ENCODE assay signal across 9 mouse cellular contexts in the genomic region with DNA sequence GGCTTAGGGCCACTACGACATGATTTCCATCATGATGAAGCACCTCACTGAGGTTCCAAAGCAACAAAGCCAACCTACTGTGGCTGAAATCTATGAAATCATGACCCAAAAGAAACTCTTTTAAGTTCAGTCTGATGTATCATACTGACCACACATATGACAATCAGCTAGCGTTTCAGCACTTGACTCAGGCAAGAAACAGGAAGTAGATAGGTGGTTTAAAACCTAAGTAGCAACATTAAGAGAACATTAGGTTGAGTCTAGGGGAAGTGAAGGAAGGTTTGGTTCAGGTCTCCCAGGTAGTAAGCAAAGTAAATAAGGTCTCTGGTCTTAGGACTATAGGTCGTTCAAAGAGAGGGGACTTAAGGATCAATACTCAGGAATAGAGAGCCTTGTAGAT. TPM values are rescaled to one million over a fixed set of nuclear protein-coding genes. Genes with fewer than 3 reads are reported as not detected.
A peak's percentile ranks its signal among the peaks of the same experiment; 100 is the strongest.
DNase-seq lines count a peak whose midpoint lies in the region; ATAC-seq and TF ChIP-seq lines count a peak whose summit lies in the region.
"Had no signal": no experiment of that assay in that cellular context is flagged by ENCODE, and none has a peak within 500 bp of the region (broad histone marks: within the 10 kb centered on the region; RNA-seq: fewer than 3 reads in every experiment).

No protein-coding gene starts in this region.

- H3K27me3 ChIP-seq in cerebellum, adult 2 months (ENCODE audit: control insufficient read depth, insufficient read depth, low read length) = no peaks in the 10 kb centered on the region
- no peaks in the 10 kb centered on the region for H3K27me3 ChIP-seq in testis, adult 2 months (ENCODE audit: control insufficient read depth, insufficient read depth, low read length)
- H3K27me3 ChIP-seq in liver, embryonic 15.5 days = no peaks in the 10 kb centered on the region
- H3K27me3 ChIP-seq in stomach, postnatal 0 days (ENCODE audit: control insufficient read depth, insufficient read depth, low read length) = no peaks in the 10 kb centered on the region

- peak overlapping the region; percentile 94 for H3K9ac ChIP-seq in liver, embryonic 15.5 days
- H3K9ac ChIP-seq in stomach, postnatal 0 days (ENCODE audit: low read length) = no peak overlapping the region

- WGBS in cerebellum, adult 2 months = 67% methylated on average over 3 of the region's 3 CpGs
- 33% methylated on average over 3 of the region's 3 CpGs for WGBS in liver, embryonic 15.5 days (ENCODE audit: insufficient replicate concordance)
- WGBS in stomach, postnatal 0 days = 60% methylated on average over 3 of the region's 3 CpGs

- TF ChIP-seq POLR2A in cerebellum, adult 2 months (IDR thresholded peaks at IDR 0.05; ENCODE audit: borderline replicate concordance, insufficient read depth, low read length) = no peak
- TF ChIP-seq POLR2A in testis, adult 2 months (IDR thresholded peaks at IDR 0.05; ENCODE audit: control insufficient read depth, low read depth, low read length) = no peak

- TF ChIP-seq EP300 in stomach, postnatal 0 days (optimal IDR thresholded peaks at IDR 0.05) = no peak

- H3K4me3 ChIP-seq in cerebellum, adult 2 months (replicated peaks; ENCODE audit: insufficient read depth, low read depth, low read length) = peak overlapping the region; percentile 70
- H3K4me3 ChIP-seq in testis, adult 2 months (ENCODE audit: control insufficient read depth, low read depth, low read length) = peak overlapping the region; percentile 89; the same call in 1 of the 2 replicates
- H3K4me3 ChIP-seq in liver, embryonic 15.5 days (replicated peaks) = peak overlapping the region; percentile 95
- no peak overlapping the region for H3K4me3 ChIP-seq in stomach, postnatal 0 days (ENCODE audit: low read depth, low read length)

- no peaks in the 10 kb centered on the region; the same call in 1 of the 2 replicates for H3K4me1 ChIP-seq in cerebellum, adult 2 months (ENCODE audit: control insufficient read depth, insufficient read depth, low read length)
- peaks cover 2% of the 10 kb centered on the region; the same call in 1 of the 2 replicates for H3K4me1 ChIP-seq in testis, adult 2 months (ENCODE audit: control insufficient read depth, insufficient read depth, low read length)
- H3K4me1 ChIP-seq in liver, embryonic 15.5 days (replicated peaks) = peaks cover 18% of the 10 kb centered on the region
- no peaks in the 10 kb centered on the region; the same call in 1 of the 2 replicates for H3K4me1 ChIP-seq in stomach, postnatal 0 days (replicated peaks; ENCODE audit: control insufficient read depth, insufficient read depth)

- no peaks in the 10 kb centered on the region for H3K9me3 ChIP-seq in liver, embryonic 15.5 days (replicated peaks)
- H3K9me3 ChIP-seq in stomach, postnatal 0 days (ENCODE audit: control insufficient read depth, low read length) = no peaks in the 10 kb centered on the region

- H3K36me3 ChIP-seq in testis, adult 2 months (ENCODE audit: control insufficient read depth, insufficient read depth, low read length) = peaks cover under 1% of the 10 kb centered on the region
- peaks cover 44% of the 10 kb centered on the region for H3K36me3 ChIP-seq in liver, embryonic 15.5 days (replicated peaks)
- peaks cover 3% of the 10 kb centered on the region; the same call in 1 of the 2 replicates for H3K36me3 ChIP-seq in stomach, postnatal 0 days (ENCODE audit: control insufficient read depth, insufficient read depth, low read length)

- H3K27ac ChIP-seq in cerebellum, adult 2 months (ENCODE audit: insufficient read depth, low read length) = no peak overlapping the region
- no peak overlapping the region for H3K27ac ChIP-seq in testis, adult 2 months (ENCODE audit: control insufficient read depth, insufficient read depth, low read depth, low read length)
- peak overlapping the region; percentile 38; the same call in 1 of the 2 replicates for H3K27ac ChIP-seq in liver, embryonic 15.5 days (replicated peaks)
- H3K27ac ChIP-seq in stomach, postnatal 0 days (replicated peaks) = no peak overlapping the region

- DNase-seq in cerebellum, adult 2 months = no peak
- no peak for DNase-seq in cerebellum, adult 8-10 months
- DNase-seq in testis, postnatal 14 days (ENCODE audit: low spot score) = no peak
- no peak for DNase-seq in stomach, postnatal 0 days (ENCODE audit: low spot score)
- no peak for DNase-seq in ovary, postnatal 14 days (ENCODE audit: low spot score)
- no peak for DNase-seq in gastrocnemius, adult 8-10 months (ENCODE audit: low spot score in 2 of 2)
- DNase-seq: cerebellum, postnatal 10 days had no signal

- no peak for ATAC-seq in liver, embryonic 15.5 days (ENCODE audit: insufficient read depth)
- peak; percentile 9; the same call in 1 of the 2 replicates for ATAC-seq in stomach, postnatal 0 days (ENCODE audit: low FRiP score, low TSS enrichment)

- TF ChIP-seq CTCF in cerebellum, adult 2 months (IDR thresholded peaks at IDR 0.05; ENCODE audit: borderline replicate concordance, insufficient read depth, low read depth, low read length) = no peak
- TF ChIP-seq CTCF in testis, adult 2 months (IDR thresholded peaks at IDR 0.05; ENCODE audit: control insufficient read depth, insufficient read depth, insufficient replicate concordance, low read depth, low read length) = no peak
- TF ChIP-seq CTCF in stomach, postnatal 0 days (IDR thresholded peaks at IDR 0.05; ENCODE audit: low read depth) = no peak

- H3K4me2 ChIP-seq in liver, embryonic 15.5 days = peak overlapping the region; percentile 86
- peak overlapping the region; percentile 74 for H3K4me2 ChIP-seq in stomach, postnatal 0 days (replicated peaks; ENCODE audit: low read depth)

RNA-seq across cellular contexts. Expression of a gene that starts 1.0 kb away (rescaled TPM):
- 62.0 and 66.2 TPM in 2 replicates for polyA plus RNA-seq in cerebellum, adult 2 months (2012; rRNA removed)
- 45.3 and 56.2 TPM in 2 replicates for polyA plus RNA-seq in testis, adult 2 months (2012; rRNA removed)
- polyA plus RNA-seq in liver, embryonic 15.5 days (2015; fragmentation: Nextera tagmentation; extraction: Ambion mirVana) = 40.0 and 41.3 TPM in 2 replicates
- 47.1 and 49.2 TPM in 2 replicates for polyA plus RNA-seq in stomach, postnatal 0 days (2015; fragmentation: Nextera tagmentation; extraction: Ambion mirVana)
- total RNA-seq in gastrocnemius, adult 8-10 months (2022) = 10 to 100 TPM; 46.9 to 53.4 (median 49.4) TPM

RNA-seq across cellular contexts. Expression of a gene that starts 22.1 kb away (rescaled TPM):
- polyA plus RNA-seq in cerebellum, adult 2 months (2012; rRNA removed) = 7.9 and 8.6 TPM in 2 replicates
- 2.7 and 4.0 TPM in 2 replicates for polyA plus RNA-seq in testis, adult 2 months (2012; rRNA removed)
- polyA plus RNA-seq in liver, embryonic 15.5 days (2015; fragmentation: Nextera tagmentation; extraction: Ambion mirVana) = 21.9 and 23.1 TPM in 2 replicates
- 12.4 and 12.5 TPM in 2 replicates for polyA plus RNA-seq in stomach, postnatal 0 days (2015; fragmentation: Nextera tagmentation; extraction: Ambion mirVana)
- total RNA-seq in gastrocnemius, adult 8-10 months (2022) = 10 to 100 TPM; 21.7 to 26.1 (median 25.5) TPM

RNA-seq across cellular contexts. Expression of a gene that starts 22.4 kb away (rescaled TPM):
- 95.0 and 101 TPM in 2 replicates for polyA plus RNA-seq in cerebellum, adult 2 months (2012; rRNA removed)
- polyA plus RNA-seq in testis, adult 2 months (2012; rRNA removed) = 23.0 and 25.1 TPM in 2 replicates
- 157 and 158 TPM in 2 replicates for polyA plus RNA-seq in liver, embryonic 15.5 days (2015; fragmentation: Nextera tagmentation; extraction: Ambion mirVana)
- 91.7 and 94.4 TPM in 2 replicates for polyA plus RNA-seq in stomach, postnatal 0 days (2015; fragmentation: Nextera tagmentation; extraction: Ambion mirVana)
- total RNA-seq in gastrocnemius, adult 8-10 months (2022) = 100 to 1,000 TPM; 150 to 159 (median 158) TPM

RNA-seq across cellular contexts. Expression of a gene that starts 30.4 kb away (rescaled TPM):
- polyA plus RNA-seq in cerebellum, adult 2 months (2012; rRNA removed) = 0.25 TPM in 1 of 2 replicates, not detected in the other
- 84.8 and 131 TPM in 2 replicates for polyA plus RNA-seq in testis, adult 2 months (2012; rRNA removed)
- 0.38 TPM in 1 of 2 replicates, not detected in the other for polyA plus RNA-seq in liver, embryonic 15.5 days (2015; fragmentation: Nextera tagmentation; extraction: Ambion mirVana)
- not detected in 2 replicates for polyA plus RNA-seq in stomach, postnatal 0 days (2015; fragmentation: Nextera tagmentation; extraction: Ambion mirVana)
- total RNA-seq in gastrocnemius, adult 8-10 months (2022) = not detected

RNA-seq across cellular contexts. Expression of a gene that starts 42.3 kb away (rescaled TPM):
- polyA plus RNA-seq in cerebellum, adult 2 months (2012; rRNA removed) = 0.74 and 0.86 TPM in 2 replicates
- polyA plus RNA-seq in testis, adult 2 months (2012; rRNA removed) = 145 and 149 TPM in 2 replicates
- 0.16 and 0.32 TPM in 2 replicates for polyA plus RNA-seq in liver, embryonic 15.5 days (2015; fragmentation: Nextera tagmentation; extraction: Ambion mirVana)
- 0.08 TPM in 1 of 2 replicates, not detected in the other for polyA plus RNA-seq in stomach, postnatal 0 days (2015; fragmentation: Nextera tagmentation; extraction: Ambion mirVana)
- not detected for total RNA-seq in gastrocnemius, adult 8-10 months (2022)
